Mouse (Mus musculus) bone marrow macrophage, adult 2 months (primary cell): ENCODE data around the gene Ift52. TPM values are rescaled to one million over a fixed set of nuclear protein-coding genes. Genes with fewer than 3 reads are reported as not detected.
"Not testable (repeated sequence)": the region's sequence is repeated elsewhere in the genome, so short reads cannot be mapped to it uniquely, and the experiment has no call there.

ENCODE experiments used
- H3K27ac ChIP-seq: 2 replicates; pipeline ENCODE4 v1.5.1; 2012; ENCODE audit warnings: low read depth, low read length; ENCODE audit not compliant: insufficient read depth
- H3K4me1 ChIP-seq: 2 replicates; pipeline ENCODE4 v1.6.1; 2012; ENCODE audit warnings: low read length; ENCODE audit not compliant: control insufficient read depth, insufficient read depth
- H3K4me3 ChIP-seq: 2 replicates; pipeline ENCODE4 v1.5.1; 2012; ENCODE audit warnings: mild to moderate bottlenecking, low read length, moderate library complexity; ENCODE audit not compliant: insufficient read depth
- CTCF ChIP-seq: IDR thresholded peaks from 2 replicates; pipeline ENCODE4 v1.5.1; 2012; ENCODE audit warnings: low read depth, mild to moderate bottlenecking, low read length, moderate library complexity
- POLR2A ChIP-seq: IDR thresholded peaks from 2 replicates; pipeline ENCODE4 v1.6.1; 2012; ENCODE audit warnings: mild to moderate bottlenecking, low read depth, low read length, borderline replicate concordance
- polyA plus RNA-seq: library from polyadenylated mRNA; stranded (reverse); fragments of >200 nt; gene quantifications from 2 replicates; pipeline ENCODE4 v1.2.4, GENCODE M21; 2012; ENCODE audit not compliant: missing spikeins, insufficient read depth, insufficient read length

Gene Ift52
- polyA plus RNA-seq, 1 experiment = 37.9 TPM

DNA sequence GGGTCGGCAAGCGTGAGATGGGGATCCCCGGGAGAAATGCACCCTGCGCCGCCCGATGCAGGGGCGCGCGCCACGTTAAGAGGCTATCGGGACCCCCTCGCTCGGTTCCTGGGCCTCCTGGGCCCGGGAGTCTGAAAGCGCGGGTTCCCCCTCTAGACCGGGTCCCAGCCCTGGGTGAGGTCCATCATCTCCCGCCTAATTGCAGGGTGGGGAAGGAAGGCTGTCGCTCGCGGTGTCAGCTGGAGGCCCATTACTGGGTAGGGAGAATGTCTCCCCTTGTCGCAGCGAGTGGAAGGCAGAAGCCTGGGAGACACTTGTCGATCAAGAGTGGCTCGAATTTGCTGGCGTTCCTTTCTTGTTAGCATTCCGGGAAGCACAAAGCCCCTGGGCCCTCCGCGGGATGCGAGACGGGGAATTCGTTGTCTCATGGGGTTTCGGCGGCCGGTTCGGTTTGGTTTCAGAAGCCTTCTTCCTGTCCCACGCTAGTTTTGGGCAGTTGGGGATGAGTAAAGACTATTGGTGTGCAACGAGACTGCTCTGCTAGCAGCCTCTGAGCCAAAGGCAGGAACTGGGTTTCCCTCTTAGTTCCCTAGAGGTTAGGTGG lies 37.8 kb downstream of the Ift52 start:
- Histone ChIP-seq H3K4me3 (peak overlapping the region; percentile 78), H3K4me1 (peaks cover 18% of the 10 kb centered on the region), H3K27ac (no peak overlapping the region)

DNA sequence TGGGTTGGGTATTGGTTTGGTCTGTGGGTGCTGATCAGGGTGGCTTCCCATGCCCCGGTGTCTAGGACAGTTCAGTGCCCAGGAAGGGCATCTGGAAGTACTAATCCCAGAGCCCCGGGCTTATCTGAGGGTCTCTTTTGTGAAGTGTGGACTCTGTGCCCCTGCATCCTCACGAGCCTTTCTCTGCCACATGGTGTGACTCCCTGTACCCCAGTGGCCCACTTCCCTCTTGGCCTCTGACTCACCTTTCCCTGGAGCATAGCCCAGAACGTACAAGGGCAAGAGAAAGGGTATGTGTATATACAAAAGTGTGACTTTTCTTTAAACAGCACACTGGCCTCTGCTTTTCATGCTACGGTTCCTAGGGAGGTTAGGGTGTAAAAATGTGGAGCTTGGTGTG lies 38.6 kb downstream of the Ift52 start:
- H3K27ac ChIP-seq = no peak overlapping the region
- peak overlapping the region; percentile 78 for H3K4me3 ChIP-seq
- H3K4me1 ChIP-seq = peaks cover 21% of the 10 kb centered on the region
- TF ChIP-seq CTCF = no peak
- TF ChIP-seq POLR2A = no peak

More for the DNA sequence above, 37.8 kb downstream of the Ift52 start:
- no peak for TF ChIP-seq POLR2A
- no peak for TF ChIP-seq CTCF

DNA sequence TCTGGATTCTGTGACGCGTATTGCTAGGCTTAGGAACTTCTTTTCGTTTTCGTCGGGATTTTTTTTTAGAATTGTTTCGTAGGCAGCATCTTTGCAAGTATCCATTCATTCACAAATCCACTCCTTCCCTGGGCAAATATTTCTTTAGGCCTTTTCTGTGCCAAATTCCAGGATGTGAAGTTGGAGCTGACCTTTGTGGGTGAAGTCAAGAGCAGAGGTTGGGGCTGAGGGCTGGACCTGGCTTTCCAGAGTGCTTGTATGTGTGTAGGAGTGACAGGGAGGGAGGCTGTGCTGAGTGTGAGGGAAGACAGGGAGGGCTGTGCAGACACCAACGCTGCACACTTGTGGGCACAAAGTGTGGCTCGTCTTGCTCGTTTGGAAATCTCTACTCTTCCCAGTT lies 39.4 kb downstream of the Ift52 start:
- no peak overlapping the region for H3K27ac ChIP-seq
- no peak overlapping the region for H3K4me3 ChIP-seq
- TF ChIP-seq POLR2A = no peak
- TF ChIP-seq CTCF = no peak
- H3K4me1 ChIP-seq = peaks cover 26% of the 10 kb centered on the region

GRCm38 (mm10) chr2:163058981-163059380 lies 41.8 kb downstream of the Ift52 start:
- not testable (repeated sequence) for H3K27ac ChIP-seq
- peaks cover 31% of the 10 kb centered on the region for H3K4me1 ChIP-seq

DNA sequence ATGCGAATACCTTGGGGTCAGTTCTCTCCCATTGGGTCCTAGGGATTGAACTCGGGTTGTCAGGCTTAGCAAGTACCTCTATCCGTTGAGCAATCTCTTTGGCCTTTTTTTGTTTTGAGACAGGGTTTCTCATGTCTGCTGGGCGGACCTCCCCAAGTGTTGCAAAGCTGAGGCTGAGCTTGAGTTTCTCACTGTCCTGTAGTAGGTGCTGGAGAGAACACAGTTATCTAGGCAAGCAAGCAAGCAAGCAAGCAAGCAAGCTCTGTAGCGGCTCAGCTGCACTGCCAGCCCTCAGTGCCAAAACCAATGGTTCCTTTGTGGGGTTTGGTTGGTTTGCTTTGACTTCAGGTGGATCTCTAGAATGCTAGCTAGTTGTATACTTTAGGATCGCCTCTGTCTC lies 43.5 kb downstream of the Ift52 start:
- no peak overlapping the region for H3K4me3 ChIP-seq
- TF ChIP-seq CTCF (no peak), POLR2A (no peak)
- no peak overlapping the region for H3K27ac ChIP-seq
- peaks cover 29% of the 10 kb centered on the region for H3K4me1 ChIP-seq

More at GRCm38 (mm10) chr2:163058981-163059380, 41.8 kb downstream of the Ift52 start:
- not testable (repeated sequence) for H3K4me3 ChIP-seq

DNA sequence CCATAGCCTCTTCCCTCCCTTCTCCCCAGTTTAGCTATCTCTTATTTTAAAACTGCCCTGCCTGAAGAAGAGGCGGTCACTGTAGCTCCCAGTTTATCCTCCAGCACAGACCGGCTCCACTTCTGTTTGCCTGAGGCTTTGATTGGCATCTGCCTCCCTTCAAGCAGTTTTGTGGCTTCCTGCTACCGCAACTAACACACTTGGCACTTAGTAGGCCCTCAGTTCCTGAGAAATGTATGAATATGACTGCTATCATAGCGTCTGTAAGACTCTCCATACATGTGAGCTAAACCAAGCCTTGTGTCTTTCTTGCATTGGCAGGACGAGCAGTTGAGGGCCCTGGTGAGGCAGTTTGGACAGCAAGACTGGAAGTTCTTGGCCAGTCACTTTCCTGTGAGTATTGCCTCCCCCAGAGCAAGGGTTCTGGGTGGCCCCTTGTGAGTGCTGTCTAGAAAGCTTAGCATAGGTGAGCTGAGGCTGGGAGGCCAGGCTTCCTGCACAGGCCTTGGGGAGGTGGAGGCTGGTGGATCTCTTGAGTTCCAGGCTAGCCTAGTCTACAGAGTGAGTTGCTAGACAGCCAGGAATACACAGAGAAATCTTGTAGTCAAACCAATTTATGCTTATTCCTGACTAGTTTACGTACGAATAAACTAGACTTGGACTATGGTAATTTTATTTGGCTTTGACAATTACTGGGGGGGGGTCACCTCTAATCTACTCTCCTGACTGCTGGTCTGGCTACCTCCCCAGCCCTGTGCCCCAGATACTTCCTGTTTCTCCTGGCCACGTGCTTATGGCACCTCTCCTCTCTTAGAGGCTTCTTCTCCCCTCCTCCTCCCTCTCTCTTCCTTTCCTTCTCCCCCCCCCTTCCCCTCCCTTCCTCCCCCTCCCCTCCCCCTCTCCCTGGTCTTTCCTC lies 44.3 kb downstream of the Ift52 start:
- Histone ChIP-seq H3K4me1 (peaks cover 25% of the 10 kb centered on the region), H3K4me3 (no peak overlapping the region), H3K27ac (peak overlapping the region; percentile 26)
- TF ChIP-seq CTCF (no peak), POLR2A (no peak)

DNA sequence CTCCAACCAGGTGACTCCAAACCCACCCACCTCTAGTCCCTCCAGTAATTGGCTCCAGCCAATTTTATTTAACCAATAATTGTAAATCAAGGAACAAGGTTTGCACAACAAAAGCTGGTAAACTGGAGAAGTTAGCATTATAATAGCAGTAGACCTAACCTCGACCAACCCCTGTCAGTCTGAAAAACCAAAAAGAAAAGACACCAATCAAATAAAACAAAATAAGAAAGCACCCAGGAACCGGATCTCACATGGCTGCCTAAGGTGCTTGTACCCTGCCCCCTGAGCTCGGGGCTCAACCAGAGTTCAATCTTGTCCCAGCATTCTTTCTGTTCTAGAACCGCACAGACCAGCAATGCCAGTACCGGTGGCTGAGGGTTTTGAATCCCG lies 45.0 kb downstream of the Ift52 start:
- TF ChIP-seq CTCF (no peak), POLR2A (no peak)
- Histone ChIP-seq H3K4me3 (no peak overlapping the region), H3K4me1 (peaks cover 20% of the 10 kb centered on the region), H3K27ac (no peak overlapping the region)

GRCm38 (mm10) chr2:163066326-163066725 lies 49.2 kb downstream of the Ift52 start:
- TF ChIP-seq POLR2A (no peak), CTCF (no peak)
- peaks cover 12% of the 10 kb centered on the region for H3K4me1 ChIP-seq
- no peak overlapping the region for H3K27ac ChIP-seq
- no peak overlapping the region for H3K4me3 ChIP-seq

GRCm38 (mm10) chr2:163067233-163067632 lies 50.1 kb downstream of the Ift52 start:
- Histone ChIP-seq H3K4me3 (no peak overlapping the region), H3K27ac (no peak overlapping the region), H3K4me1 (peaks cover 6% of the 10 kb centered on the region)
- no peak for TF ChIP-seq POLR2A
- TF ChIP-seq CTCF = no peak

GRCm38 (mm10) chr2:163070213-163070612 lies 53.1 kb downstream of the Ift52 start:
- peaks cover 4% of the 10 kb centered on the region for H3K4me1 ChIP-seq
- no peak overlapping the region for H3K4me3 ChIP-seq
- no peak for TF ChIP-seq CTCF
- TF ChIP-seq POLR2A = no peak
- H3K27ac ChIP-seq = no peak overlapping the region
